ENCODE assay signal across 15 mouse cellular contexts in the genomic region with DNA sequence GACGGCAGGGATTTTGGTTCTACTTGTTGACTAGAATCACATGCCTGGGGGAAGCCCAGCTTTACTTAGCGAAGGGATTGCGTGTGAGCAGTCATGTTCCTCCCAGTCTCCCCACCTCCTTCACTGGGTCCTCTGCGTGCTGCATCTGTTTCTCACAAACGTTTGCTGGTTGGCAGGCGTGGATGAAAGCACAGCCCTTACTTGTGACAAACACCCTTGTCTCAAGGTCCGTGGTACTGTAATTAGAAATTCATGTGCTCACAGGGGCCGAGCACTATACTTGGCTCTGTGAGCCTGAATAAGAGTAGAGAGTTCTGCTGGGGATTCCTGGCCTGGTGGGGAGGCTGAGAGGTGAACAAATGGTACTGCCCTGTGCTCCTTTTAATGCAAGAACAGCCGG.
DNase-seq lines count a peak whose midpoint lies in the region; ATAC-seq lines count a peak whose summit lies in the region.
"Had no signal": no experiment of that assay in that cellular context is flagged by ENCODE, and none has a peak within 500 bp of the region (broad histone marks: within the 10 kb centered on the region; RNA-seq: fewer than 3 reads in every experiment).

No protein-coding gene starts in this region.

- H3K27me3 ChIP-seq in limb, embryonic 13.5 days, result no peaks in the 10 kb centered on the region
- no peaks in the 10 kb centered on the region for H3K27me3 ChIP-seq in limb, embryonic 10.5 days (ENCODE audit: low read depth, poor library complexity, severe bottlenecking)
- H3K27me3 ChIP-seq: liver, embryonic 13.5 days; neural tube, embryonic 12.5 days; Patski had no signal

- H3K9ac ChIP-seq in limb, embryonic 13.5 days, result no peak overlapping the region
- H3K9ac ChIP-seq: liver, embryonic 13.5 days; neural tube, embryonic 12.5 days had no signal

- H3K4me1 ChIP-seq in limb, embryonic 13.5 days, result peaks cover 56% of the 10 kb centered on the region
- peaks cover 54% of the 10 kb centered on the region for H3K4me1 ChIP-seq in limb, embryonic 10.5 days

- intact Hi-C loops in gastrocnemius, postnatal 14 days (cut with DNase I; ENCODE audit: low total_unique reads), result no loop called here

- no peak overlapping the region for H3K4me2 ChIP-seq in limb, embryonic 13.5 days (replicated peaks)
- H3K4me2 ChIP-seq: liver, embryonic 13.5 days; neural tube, embryonic 12.5 days had no signal

- peak; percentile 11 for DNase-seq in gastrocnemius, postnatal 14 days
- DNase-seq in gastrocnemius, postnatal 25 days, result no peak
- no peak for DNase-seq in limb, embryonic 10.5 days (ENCODE audit: low spot score)
- peak; percentile 10 for DNase-seq in forelimb bud, embryonic 11.5 days (ENCODE audit: low read depth, low spot score)
- DNase-seq in kidney, postnatal 10 days, result peak; percentile 32
- no peak for DNase-seq in lung, postnatal 25 days (ENCODE audit: low spot score)
- no peak for DNase-seq in adrenal gland, adult 8-10 months
- DNase-seq: adrenal gland, postnatal 36 days; cerebellum, postnatal 36 days; heart, postnatal 4 days; liver, embryonic 13.5 days; thymus, adult 18-20 months had no signal

- H3K27ac ChIP-seq in limb, embryonic 13.5 days, result peak overlapping the region; percentile 39; the same call in 1 of the 2 replicates
- H3K27ac ChIP-seq in limb, embryonic 10.5 days, result no peak overlapping the region
- H3K27ac ChIP-seq: liver, embryonic 13.5 days; neural tube, embryonic 12.5 days had no signal

- H3K36me3 ChIP-seq in limb, embryonic 13.5 days, result peaks cover 7% of the 10 kb centered on the region
- peaks cover 29% of the 10 kb centered on the region for H3K36me3 ChIP-seq in limb, embryonic 10.5 days
- H3K36me3 ChIP-seq: liver, embryonic 13.5 days; neural tube, embryonic 12.5 days had no signal

- ATAC-seq in limb, embryonic 13.5 days (ENCODE audit: low FRiP score, low read depth), result peak; percentile 28; the same call in 1 of the 2 replicates
- ATAC-seq: Patski had no signal

- 39% methylated on average over 9 of the region's 9 CpGs for WGBS in limb, embryonic 13.5 days
- WGBS in limb, embryonic 10.5 days, result 58% methylated on average over 9 of the region's 9 CpGs

- H3K9me3 ChIP-seq in limb, embryonic 13.5 days, result no peaks in the 10 kb centered on the region
- H3K9me3 ChIP-seq in limb, embryonic 10.5 days (replicated peaks), result no peaks in the 10 kb centered on the region
- H3K9me3 ChIP-seq: liver, embryonic 13.5 days; neural tube, embryonic 12.5 days had no signal

- H3K4me3 ChIP-seq in limb, embryonic 13.5 days, result no peak overlapping the region
- H3K4me3 ChIP-seq in limb, embryonic 10.5 days, result no peak overlapping the region
- H3K4me3 ChIP-seq: liver, embryonic 13.5 days; neural tube, embryonic 12.5 days had no signal

Comparison
In these comparisons a context has a peak if more than half of its experiments do, and no peak if none do; other contexts are left out.
1. DNase-seq: peak in gastrocnemius, postnatal 14 days (single experiment), forelimb bud, embryonic 11.5 days (single experiment) and kidney, postnatal 10 days (single experiment); none in gastrocnemius, postnatal 25 days (single experiment), limb, embryonic 10.5 days (single experiment), lung, postnatal 25 days (single experiment) and adrenal gland, adult 8-10 months (single experiment).